Mouse (Mus musculus): ENCODE results near the gene Ttll5.

The Ttll5 gene

GRCm38 (mm10) chr12:86102686-86103085 lies 278.2 kb downstream of the Ttll5 start:
- peak; percentile 21 for DNase-seq (ENCODE audit: low spot score)

DNA sequence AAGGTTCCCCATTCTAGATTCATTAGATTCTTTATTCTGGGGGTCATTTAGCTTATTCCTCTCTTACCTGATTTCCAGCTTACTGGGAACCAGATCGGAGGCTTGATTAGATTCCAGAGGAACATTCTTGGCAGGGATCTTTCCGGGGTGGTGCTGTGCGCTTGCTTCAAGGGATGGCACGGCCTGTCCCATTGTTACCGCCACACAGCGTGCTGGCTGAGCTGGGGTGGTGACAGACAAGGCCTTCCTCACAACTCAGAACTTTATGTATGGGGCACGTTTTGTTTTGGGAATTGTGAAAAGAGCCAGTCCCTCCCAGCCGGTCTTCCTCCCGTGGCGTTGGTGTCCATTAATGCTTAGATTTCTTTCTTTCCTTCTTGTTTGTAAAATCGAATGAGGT lies 278.9 kb downstream of the Ttll5 start:
- no peak for DNase-seq (ENCODE audit: low spot score)

DNA sequence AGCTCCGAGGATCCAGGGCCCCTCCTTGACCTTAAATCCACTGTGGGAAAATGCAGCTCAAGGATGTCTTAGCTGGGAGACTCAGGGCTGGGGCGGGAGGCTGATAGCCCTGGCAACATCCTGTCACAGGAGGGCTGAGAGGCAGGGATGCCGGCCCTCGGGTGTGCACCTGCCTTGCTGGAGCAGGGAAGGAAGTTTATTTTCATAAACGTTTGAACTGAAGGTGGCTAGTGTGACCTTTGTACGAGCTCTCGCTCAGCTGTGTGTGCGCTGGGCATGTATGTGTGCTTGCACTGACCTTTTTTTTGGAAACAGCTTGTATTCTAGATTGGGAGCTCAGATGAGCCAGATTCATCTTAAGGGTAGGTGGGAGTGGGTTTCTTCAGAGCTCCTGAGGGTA lies 279.4 kb downstream of the Ttll5 start:
- peak; percentile 10 for DNase-seq (ENCODE audit: low spot score)

DNA sequence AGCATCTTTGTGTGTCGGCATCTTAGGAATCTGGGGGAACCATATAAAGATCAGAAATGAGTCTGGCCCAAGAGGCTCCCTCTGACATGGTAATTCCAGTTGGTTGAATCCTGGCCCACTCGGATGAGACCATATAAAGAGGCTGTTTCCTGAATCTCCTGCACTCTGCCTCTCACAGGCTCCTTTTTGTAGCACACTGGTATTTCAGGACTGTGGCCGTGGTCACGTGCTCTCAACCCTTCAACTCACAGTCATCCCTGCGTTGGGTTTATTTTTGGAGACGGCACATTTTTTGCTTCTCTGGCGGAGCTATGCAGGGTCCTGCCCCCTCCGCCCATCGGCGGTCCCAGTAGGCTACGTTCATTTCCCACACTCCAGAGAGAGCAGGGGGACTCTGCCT lies 279.8 kb downstream of the Ttll5 start:
- DNase-seq (ENCODE audit: low spot score) = no peak

- no peak for DNase-seq (ENCODE audit: low spot score)
Observed at GRCm38 (mm10) chr12:86105546-86105945, 281.1 kb downstream of the Ttll5 start.

GRCm38 (mm10) chr12:86106086-86106485 lies 281.6 kb downstream of the Ttll5 start:
- no peak for DNase-seq (ENCODE audit: low spot score)

GRCm38 (mm10) chr12:86107645-86108044 lies 283.2 kb downstream of the Ttll5 start:
- DNase-seq (ENCODE audit: low spot score) = no peak

GRCm38 (mm10) chr12:86109531-86109930 lies 285.1 kb downstream of the Ttll5 start:
- no peak for DNase-seq (ENCODE audit: low spot score)

- DNase-seq (ENCODE audit: low spot score) = no peak
Observed at GRCm38 (mm10) chr12:86110637-86111036, 286.2 kb downstream of the Ttll5 start.

Measured in yolk sac, embryonic 10.5 days (tissue).